9 mouse cellular contexts compared by ENCODE assay signal in genomic region chr9:94534226-94534625, GRCm38 (mm10). TPM values are rescaled to one million over a fixed set of nuclear protein-coding genes. Genes with fewer than 3 reads are reported as not detected.
A peak's percentile ranks its signal among the peaks of the same experiment; 100 is the strongest.
DNase-seq lines count a peak whose midpoint lies in the region; ATAC-seq lines count a peak whose summit lies in the region.
"Had no signal": no experiment of that assay in that cellular context is flagged by ENCODE, and none has a peak within 500 bp of the region (broad histone marks: within the 10 kb centered on the region; RNA-seq: fewer than 3 reads in every experiment).

No protein-coding gene starts in this region.

- 0 out of 2 replicates have a peak overlapping the region, but pooled peaks have one; percentile 7 for H3K4me2 ChIP-seq in limb, embryonic 11.5 days (ENCODE audit: low read depth, severe bottlenecking)
- H3K4me2 ChIP-seq in forebrain, embryonic 14.5 days (ENCODE audit: low read length), result peak overlapping the region; percentile 41
- H3K4me2 ChIP-seq in limb, embryonic 13.5 days (replicated peaks), result peak overlapping the region; percentile 82
- H3K4me2 ChIP-seq in neural tube, embryonic 15.5 days, result peak overlapping the region; percentile 45

- no peaks in the 10 kb centered on the region for H3K36me3 ChIP-seq in limb, embryonic 11.5 days (ENCODE audit: control insufficient read depth, insufficient read depth, low read length)
- H3K36me3 ChIP-seq in limb, embryonic 10.5 days, result no peaks in the 10 kb centered on the region
- no peaks in the 10 kb centered on the region for H3K36me3 ChIP-seq in forebrain, embryonic 14.5 days (ENCODE audit: control insufficient read depth, insufficient read depth, low read length)
- no peaks in the 10 kb centered on the region for H3K36me3 ChIP-seq in limb, embryonic 13.5 days
- H3K36me3 ChIP-seq in neural tube, embryonic 15.5 days, result no peaks in the 10 kb centered on the region

- H3K27me3 ChIP-seq in limb, embryonic 11.5 days (ENCODE audit: control insufficient read depth, insufficient read depth, low read length), result no peaks in the 10 kb centered on the region
- no peaks in the 10 kb centered on the region for H3K27me3 ChIP-seq in limb, embryonic 10.5 days (ENCODE audit: low read depth, poor library complexity, severe bottlenecking)
- no peaks in the 10 kb centered on the region for H3K27me3 ChIP-seq in forebrain, embryonic 14.5 days (replicated peaks; ENCODE audit: control insufficient read depth, insufficient read depth, low read length)
- H3K27me3 ChIP-seq in limb, embryonic 13.5 days, result no peaks in the 10 kb centered on the region
- no peaks in the 10 kb centered on the region for H3K27me3 ChIP-seq in neural tube, embryonic 15.5 days (replicated peaks)

- intact Hi-C loops in gastrocnemius, postnatal 14 days (cut with DNase I; ENCODE audit: low total_unique reads), result loop anchor here (10.0 kb wide), 1 partner anchor 109 kb away; no protein-coding TSS in a partner anchor

- DNase-seq in limb, embryonic 11.5 days (ENCODE audit: low spot score), result no peak
- no peak for DNase-seq in limb, embryonic 10.5 days (ENCODE audit: low spot score)
- no peak for DNase-seq in forebrain, embryonic 14.5 days (ENCODE audit: low spot score)
- DNase-seq in gastrocnemius, postnatal 14 days, result no peak
- no peak for DNase-seq in left cerebral cortex, adult 11 months (ENCODE audit: low spot score)
- DNase-seq in spleen, adult 12 weeks (ENCODE audit: low spot score), result no peak

- no peak overlapping the region for H3K27ac ChIP-seq in limb, embryonic 11.5 days (replicated peaks; ENCODE audit: low read depth, low read length)
- H3K27ac ChIP-seq in limb, embryonic 10.5 days, result no peak overlapping the region
- no peak overlapping the region for H3K27ac ChIP-seq in forebrain, embryonic 14.5 days (ENCODE audit: low read depth, low read length)
- H3K27ac ChIP-seq in limb, embryonic 13.5 days, result no peak overlapping the region
- 0 out of 2 replicates have a peak overlapping the region, but pooled peaks have one; percentile 11 for H3K27ac ChIP-seq in neural tube, embryonic 15.5 days (replicated peaks)

- 0 out of 2 replicates have a peak, but pooled peaks cover 2% of the 10 kb centered on the region for H3K4me1 ChIP-seq in limb, embryonic 11.5 days (ENCODE audit: control insufficient read depth, insufficient read depth, low read length)
- peaks cover 34% of the 10 kb centered on the region for H3K4me1 ChIP-seq in limb, embryonic 10.5 days
- H3K4me1 ChIP-seq in forebrain, embryonic 14.5 days (ENCODE audit: control insufficient read depth, insufficient read depth, low read length), result peaks cover 24% of the 10 kb centered on the region; the same call in 1 of the 2 replicates
- H3K4me1 ChIP-seq in limb, embryonic 13.5 days, result peaks cover 33% of the 10 kb centered on the region
- peaks cover 27% of the 10 kb centered on the region for H3K4me1 ChIP-seq in neural tube, embryonic 15.5 days

- 74% methylated on average over 2 of the region's 2 CpGs for WGBS in limb, embryonic 11.5 days
- WGBS in limb, embryonic 10.5 days, result 84% methylated on average over 2 of the region's 2 CpGs
- 69% methylated on average over 2 of the region's 2 CpGs for WGBS in forebrain, embryonic 14.5 days
- WGBS in limb, embryonic 13.5 days, result 51% methylated on average over 2 of the region's 2 CpGs
- WGBS in neural tube, embryonic 15.5 days, result 42% methylated on average over 2 of the region's 2 CpGs

- H3K9ac ChIP-seq in limb, embryonic 11.5 days (ENCODE audit: low read length), result no peak overlapping the region
- H3K9ac ChIP-seq in forebrain, embryonic 14.5 days (ENCODE audit: low read length), result peak overlapping the region; percentile 54
- peak overlapping the region; percentile 57; the same call in 1 of the 2 replicates for H3K9ac ChIP-seq in limb, embryonic 13.5 days
- no peak overlapping the region for H3K9ac ChIP-seq in neural tube, embryonic 15.5 days (replicated peaks)

- H3K4me3 ChIP-seq in limb, embryonic 11.5 days (ENCODE audit: low read depth, low read length), result no peak overlapping the region
- H3K4me3 ChIP-seq in limb, embryonic 10.5 days, result no peak overlapping the region
- peak overlapping the region; percentile 14 for H3K4me3 ChIP-seq in forebrain, embryonic 14.5 days (ENCODE audit: low read depth, low read length)
- H3K4me3 ChIP-seq in limb, embryonic 13.5 days, result peak overlapping the region; percentile 34
- H3K4me3 ChIP-seq in neural tube, embryonic 15.5 days (replicated peaks), result peak overlapping the region; percentile 27

- no peaks in the 10 kb centered on the region for H3K9me3 ChIP-seq in limb, embryonic 11.5 days (ENCODE audit: control insufficient read depth, low read length)
- H3K9me3 ChIP-seq in limb, embryonic 10.5 days (replicated peaks), result no peaks in the 10 kb centered on the region
- no peaks in the 10 kb centered on the region for H3K9me3 ChIP-seq in forebrain, embryonic 14.5 days (replicated peaks; ENCODE audit: control insufficient read depth, low read length)
- no peaks in the 10 kb centered on the region for H3K9me3 ChIP-seq in limb, embryonic 13.5 days
- H3K9me3 ChIP-seq in neural tube, embryonic 15.5 days (replicated peaks), result no peaks in the 10 kb centered on the region

- ATAC-seq in limb, embryonic 11.5 days (ENCODE audit: insufficient number of reproducible peaks, low FRiP score, low TSS enrichment, low read depth), result no peak
- no peak for ATAC-seq in forebrain, embryonic 14.5 days
- ATAC-seq in limb, embryonic 13.5 days (ENCODE audit: low FRiP score, low read depth), result no peak
- no peak for ATAC-seq in neural tube, embryonic 15.5 days (ENCODE audit: low FRiP score)
- ATAC-seq: intestine, embryonic 16.5 days had no signal

RNA-seq across cellular contexts. Expression of gene 1190002N15Rik, which starts 3.7 kb away (rescaled TPM):
- polyA plus RNA-seq in limb, embryonic 11.5 days (2014; fragmentation: Nextera tagmentation; extraction: Ambion mirVana), result 27.0 and 28.1 TPM in 2 replicates
- 5.8 and 6.6 TPM in 2 replicates for polyA plus RNA-seq in limb, embryonic 10.5 days (2016; fragmentation: Nextera tagmentation; extraction: Ambion mirVana)
- 6.6 and 7.0 TPM in 2 replicates for polyA plus RNA-seq in forebrain, embryonic 14.5 days (2014; fragmentation: Nextera tagmentation; extraction: Ambion mirVana)
- 16.2 and 23.2 TPM in 2 replicates for polyA plus RNA-seq in limb, embryonic 13.5 days (2015; fragmentation: Nextera tagmentation; extraction: Ambion mirVana)
- polyA plus RNA-seq in neural tube, embryonic 15.5 days (2015; fragmentation: Nextera tagmentation; extraction: Ambion mirVana), result 8.6 and 13.3 TPM in 2 replicates
- 10 to 100 TPM in 1 of 2 experiments, 1 to 10 TPM in 1; 8.1 to 12.4 TPM for total RNA-seq in gastrocnemius, postnatal 14 days (2021)

Comparison
In these comparisons a context has a peak if more than half of its experiments do, and no peak if none do; other contexts are left out.
1. H3K4me3 ChIP-seq: peak in forebrain, embryonic 14.5 days (single experiment), limb, embryonic 13.5 days (single experiment) and neural tube, embryonic 15.5 days (single experiment); none in limb, embryonic 11.5 days (single experiment) and limb, embryonic 10.5 days (single experiment).
2. H3K9ac ChIP-seq: peak in forebrain, embryonic 14.5 days (single experiment) and limb, embryonic 13.5 days (single experiment); none in limb, embryonic 11.5 days (single experiment) and neural tube, embryonic 15.5 days (single experiment).
3. H3K4me2 ChIP-seq: peak in every context shown above with its lines; median percentile 82 in limb, embryonic 13.5 days; 45 in neural tube, embryonic 15.5 days; 41 in forebrain, embryonic 14.5 days; 7 in limb, embryonic 11.5 days.